Mouse (Mus musculus): ENCODE results near the gene Drap1.

Drap1 gene

DNA sequence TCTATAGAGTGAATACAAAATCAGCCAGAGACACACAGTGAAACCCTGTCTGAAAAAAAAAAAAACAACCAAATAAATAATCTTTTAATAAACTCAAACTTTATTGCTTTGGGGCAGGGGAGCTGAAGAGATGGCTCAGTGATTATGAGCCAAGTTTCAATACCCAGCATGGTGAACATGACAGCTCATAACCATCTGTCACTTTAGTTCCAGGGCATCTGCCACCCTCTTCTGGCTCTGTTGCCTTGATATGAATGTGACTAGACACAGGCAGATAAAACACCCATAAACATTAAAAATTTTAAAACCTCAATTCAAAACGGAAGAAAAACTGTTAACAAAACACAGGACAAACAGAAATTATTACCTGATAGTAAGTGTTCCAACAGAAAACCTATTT lies 47.3 kb downstream of the Drap1 start:
- no peak for DNase-seq (ENCODE audit: low spot score)

DNA sequence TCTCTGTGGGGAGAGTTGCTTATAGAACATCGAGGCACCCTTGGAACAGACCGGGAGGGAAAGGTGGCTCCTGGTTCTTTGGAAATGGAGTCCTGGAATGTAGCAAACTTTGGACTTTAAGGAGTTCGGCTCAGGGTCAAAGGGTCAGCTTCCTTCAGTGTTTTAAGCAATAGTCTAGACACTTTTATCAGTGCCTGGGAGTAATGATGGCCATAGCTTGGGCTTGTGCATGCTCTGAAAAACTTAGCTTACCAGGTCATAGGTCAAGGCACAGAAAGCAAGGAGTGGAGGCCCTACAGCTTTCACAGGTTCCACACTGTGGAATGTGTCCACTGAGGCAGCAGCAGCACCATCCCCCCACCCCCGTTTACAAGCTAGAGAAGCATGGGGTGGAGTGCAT lies 50.0 kb downstream of the Drap1 start:
- no peak for DNase-seq (ENCODE audit: low spot score)

DNA sequence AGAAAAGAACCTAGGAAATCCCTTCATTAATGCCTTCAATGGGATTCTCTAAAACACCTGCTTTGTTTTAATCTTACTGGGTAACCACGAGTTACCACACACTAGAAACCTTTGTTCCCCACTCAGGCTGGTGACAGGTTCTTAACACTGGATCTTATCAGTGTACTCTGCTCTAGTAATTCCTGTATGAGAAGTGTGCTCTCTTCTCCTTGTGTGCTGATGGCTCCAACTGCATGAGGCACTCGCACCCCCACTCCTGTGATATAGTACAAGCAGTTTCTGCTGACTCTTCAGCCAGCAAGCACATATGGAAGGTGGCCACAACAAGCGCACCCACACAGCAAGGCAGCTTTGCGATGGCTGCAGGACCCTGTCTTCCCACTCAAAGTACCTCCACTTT lies 50.6 kb downstream of the Drap1 start:
- DNase-seq (ENCODE audit: low spot score) = no peak
